1 mouse cellular context compared by ENCODE assay signal in genomic region chr8:111029589-111029988, GRCm38 (mm10).
A peak's percentile ranks its signal among the peaks of the same experiment; 100 is the strongest.
TF ChIP-seq lines count a peak whose summit lies in the region.

No protein-coding gene starts in this region.

TF ChIP-seq in CH12.LX, 34 proteins besides CTCF, POLR2A, EP300 and RAD21 (continued from another document):
- TF ChIP-seq TCF12 (IDR thresholded peaks at IDR 0.05; ENCODE audit: low read depth, low read length) (peak; percentile 50; the same call in 1 of the 2 replicates), ZMIZ1 (IDR thresholded peaks at IDR 0.05; ENCODE audit: low read depth, low read length) (no peak), NRF1 (IDR thresholded peaks at IDR 0.05; ENCODE audit: low read depth, low read length) (no peak), HCFC1 (IDR thresholded peaks at IDR 0.05; ENCODE audit: low read depth, low read length) (peak; percentile 22; the same call in 1 of the 2 replicates), TBP (conservative IDR thresholded peaks at IDR 0.05; ENCODE audit: low read depth, low read length) (peak; percentile 90)
